Mouse (Mus musculus): ENCODE data around the gene Mipol1. TPM values are rescaled to one million over a fixed set of nuclear protein-coding genes. Genes with fewer than 3 reads are reported as not detected.
A peak's percentile ranks its signal among the peaks of the same experiment; 100 is the strongest.

Mipol1 gene
- total RNA-seq, 2 experiments from 2014 or later: 3.0 to 3.4 TPM

DNA sequence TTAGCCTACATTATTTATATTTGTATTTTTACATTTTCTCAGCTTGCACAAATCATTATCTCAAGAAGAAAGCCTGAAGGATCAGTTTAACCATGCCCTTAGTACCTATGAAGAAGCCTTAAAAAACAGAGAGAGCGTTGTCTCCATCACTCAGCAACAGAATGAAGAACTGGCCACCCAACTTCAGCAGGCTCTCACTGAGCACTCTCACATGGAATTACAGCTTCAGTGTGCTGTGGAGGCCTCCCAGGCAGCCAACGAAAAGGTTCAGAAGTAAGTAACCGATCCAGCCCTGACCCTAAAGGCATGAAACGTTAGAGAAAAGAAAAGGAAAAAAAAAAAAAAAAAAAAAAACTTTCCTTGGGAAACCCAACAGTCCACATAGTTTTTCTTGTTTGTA is 226.7 kb downstream of the Mipol1 start:
- DNase-seq: no peak

DNA sequence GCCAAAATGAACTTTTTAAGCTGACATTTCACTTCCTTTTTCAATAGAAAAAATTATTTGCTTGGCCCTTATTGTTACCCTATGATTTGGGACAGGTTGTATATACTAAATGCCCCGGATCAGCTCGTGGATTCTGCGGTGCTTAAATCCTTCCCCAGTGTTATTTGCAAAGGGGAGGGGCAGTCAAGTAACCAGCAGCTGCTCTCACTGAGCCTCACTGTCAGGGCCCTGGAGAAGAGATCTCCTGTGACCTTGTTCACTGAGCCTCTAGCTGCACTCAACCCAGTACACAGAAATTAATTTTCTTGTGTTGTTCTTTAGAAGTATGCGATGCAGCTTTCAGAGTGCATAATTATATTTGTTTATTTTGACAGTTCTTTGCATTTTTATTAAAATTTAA is 227.1 kb downstream of the Mipol1 start:
- no peak overlapping the region for H3K4me3 ChIP-seq
- no peak overlapping the region for H3K27ac ChIP-seq
- no peak for DNase-seq
- intact Hi-C loops (cut with DNase I): no loop called here
- no peak for TF ChIP-seq CTCF (IDR thresholded peaks at IDR 0.05)

More for the DNA sequence above, 226.7 kb downstream of the Mipol1 start:
- H3K27ac ChIP-seq: no peak overlapping the region
- no peak for TF ChIP-seq CTCF (IDR thresholded peaks at IDR 0.05)
- no peak overlapping the region for H3K4me3 ChIP-seq
- intact Hi-C loops (cut with DNase I): no loop called here

DNA sequence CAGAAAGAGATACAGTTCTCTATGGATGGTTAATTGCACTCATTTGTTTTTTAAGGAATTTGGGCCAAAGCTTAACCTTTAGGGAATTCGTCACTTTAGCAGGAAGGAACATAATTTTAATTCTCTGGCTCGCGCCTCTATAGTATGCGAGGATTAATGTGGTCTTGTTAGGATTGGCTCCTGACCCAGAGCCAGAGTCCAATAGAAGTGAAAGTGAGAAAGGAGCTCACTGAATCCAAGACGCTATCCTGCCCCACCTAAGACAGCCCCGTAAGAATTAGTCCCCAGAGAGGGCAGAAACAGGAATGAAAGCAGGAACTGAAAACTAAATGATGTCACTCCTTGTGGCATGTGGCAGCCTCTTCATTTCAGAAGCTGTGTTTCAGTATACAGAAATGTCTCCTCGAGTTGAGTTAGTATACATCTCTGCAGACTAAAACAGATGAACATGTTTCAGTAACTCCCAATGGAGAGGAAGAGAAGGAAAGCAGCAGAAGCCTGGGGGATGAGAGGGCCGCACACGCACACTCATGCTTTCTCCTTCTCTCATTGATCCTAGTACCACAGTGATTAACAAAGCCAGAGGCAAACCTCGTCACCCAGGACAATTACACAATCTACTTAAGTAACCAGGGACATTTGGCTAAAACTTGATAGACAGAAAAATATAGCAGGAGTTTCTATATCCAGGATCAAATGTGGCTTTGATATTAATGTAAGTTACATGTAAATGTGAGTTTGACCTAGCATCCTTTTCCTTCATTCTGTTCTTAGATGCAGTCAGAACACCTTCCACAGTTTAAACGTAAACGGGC is 234.5 kb downstream of the Mipol1 start:
- H3K4me3 ChIP-seq: peak overlapping the region; percentile 28
- no peak overlapping the region for H3K27ac ChIP-seq
- intact Hi-C loops (cut with DNase I): no loop called here
- no peak for TF ChIP-seq CTCF (IDR thresholded peaks at IDR 0.05)
- no peak for DNase-seq

GRCm38 (mm10) chr12:57471786-57472185 is 241.6 kb downstream of the Mipol1 start:
- H3K4me3 ChIP-seq: no peak overlapping the region
- no peak overlapping the region for H3K27ac ChIP-seq
- intact Hi-C loops (cut with DNase I): no loop called here
- DNase-seq: no peak
- TF ChIP-seq CTCF (IDR thresholded peaks at IDR 0.05): no peak

DNA sequence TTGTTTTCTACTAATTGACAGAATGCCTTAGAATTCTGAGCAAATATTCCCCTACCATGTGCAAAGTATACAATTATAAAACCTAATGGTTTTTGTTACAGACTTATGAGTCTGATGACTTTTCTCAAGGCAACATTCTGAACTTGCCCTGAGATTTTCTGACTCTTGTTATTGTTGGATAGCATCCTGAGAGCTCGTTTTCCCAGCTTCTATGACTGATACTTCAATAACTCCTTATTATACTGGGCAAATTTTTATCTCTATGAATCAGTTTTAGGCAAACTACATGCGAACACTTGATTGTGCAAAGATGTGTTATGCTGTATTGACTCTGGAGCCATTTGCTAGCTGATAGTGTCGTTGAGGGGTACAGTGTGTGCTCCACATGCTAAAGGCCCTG is 246.6 kb downstream of the Mipol1 start:
- DNase-seq: no peak
- no peak for TF ChIP-seq CTCF (IDR thresholded peaks at IDR 0.05)
- intact Hi-C loops (cut with DNase I): no loop called here
- Histone ChIP-seq H3K4me3 (no peak overlapping the region), H3K27ac (no peak overlapping the region)

DNA sequence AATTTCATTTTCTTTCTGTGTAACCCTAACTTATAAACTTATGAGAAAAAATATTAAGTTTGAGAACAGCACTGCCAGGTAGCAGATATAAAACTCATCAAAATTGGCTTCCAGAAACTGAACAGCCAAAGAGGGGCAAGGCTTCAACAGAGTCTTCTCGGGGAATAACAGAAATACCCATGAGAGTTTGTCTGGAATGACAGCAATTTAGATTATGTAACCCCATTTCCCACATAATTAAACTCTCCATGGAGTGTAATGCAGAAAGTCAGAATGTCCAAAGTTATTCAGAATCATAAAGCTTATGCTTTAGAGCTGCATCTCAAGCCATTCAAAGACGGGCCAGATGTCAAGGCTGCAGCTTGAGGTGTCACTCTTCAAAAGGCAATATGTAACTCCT is 251.6 kb downstream of the Mipol1 start:
- DNase-seq: no peak
- TF ChIP-seq CTCF (IDR thresholded peaks at IDR 0.05): no peak
- no peak overlapping the region for H3K4me3 ChIP-seq
- intact Hi-C loops (cut with DNase I): no loop called here
- no peak overlapping the region for H3K27ac ChIP-seq

DNA sequence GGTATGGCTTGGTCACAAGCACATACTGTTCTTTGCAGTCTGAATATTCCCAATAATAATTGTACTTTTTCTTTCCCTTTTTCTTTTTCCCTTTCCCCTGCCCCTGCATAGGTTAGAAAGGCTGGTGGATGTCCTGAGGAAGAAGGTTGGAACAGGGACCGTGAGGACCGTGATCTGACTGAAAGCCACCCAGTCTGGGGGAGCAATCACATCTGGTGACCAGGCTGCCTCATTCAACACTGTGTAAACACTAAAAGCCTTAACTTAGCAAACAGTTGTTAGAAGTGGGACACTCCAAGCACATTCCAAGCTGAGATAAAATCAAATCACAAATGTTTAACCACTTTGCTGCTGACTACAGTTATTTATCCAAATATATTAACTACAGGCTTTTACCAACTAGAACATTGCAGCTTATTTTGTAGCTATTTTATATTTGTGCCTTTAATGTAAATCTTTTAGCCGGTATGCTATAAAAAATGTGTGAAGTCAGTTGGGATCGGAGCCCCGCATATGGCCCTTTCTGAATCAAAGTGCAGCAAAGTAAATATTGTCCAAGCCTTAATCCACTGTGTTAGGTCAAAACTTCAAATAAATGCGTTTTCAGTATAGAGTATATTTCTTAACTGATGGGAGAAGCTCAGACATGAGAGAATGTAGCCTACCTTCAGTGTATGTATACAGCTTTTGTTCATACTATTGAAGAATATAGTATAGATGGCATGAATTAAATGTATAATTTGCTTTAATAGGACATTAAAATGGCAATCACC is 266.3 kb downstream of the Mipol1 start:
- Histone ChIP-seq H3K4me3 (no peak overlapping the region), H3K27ac (no peak overlapping the region)
- no peak for DNase-seq
- no peak for TF ChIP-seq CTCF (IDR thresholded peaks at IDR 0.05)
- intact Hi-C loops (cut with DNase I): no loop called here

DNA sequence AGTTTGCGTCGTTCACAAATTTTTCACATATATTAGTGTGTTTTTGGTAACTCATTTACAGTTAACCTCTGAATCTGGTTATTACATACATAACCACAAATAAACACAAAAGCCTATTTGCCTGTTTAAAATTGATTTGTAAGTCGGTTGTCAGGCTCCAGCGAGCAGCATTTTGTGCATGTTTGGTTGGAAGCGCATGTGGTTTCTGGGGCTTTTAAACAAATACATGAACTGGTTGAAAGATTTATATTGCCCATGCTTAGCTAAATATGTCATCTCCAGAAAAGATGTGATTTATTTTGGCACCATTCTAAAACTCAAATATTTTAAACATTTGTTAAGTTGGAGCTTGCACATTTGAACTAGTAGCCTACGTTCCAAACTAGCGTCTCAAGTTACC is 270.0 kb downstream of the Mipol1 start:
- Histone ChIP-seq H3K4me3 (no peak overlapping the region), H3K27ac (no peak overlapping the region)
- no peak for DNase-seq
- no peak for TF ChIP-seq CTCF (IDR thresholded peaks at IDR 0.05)
- intact Hi-C loops (cut with DNase I): no loop called here

DNA sequence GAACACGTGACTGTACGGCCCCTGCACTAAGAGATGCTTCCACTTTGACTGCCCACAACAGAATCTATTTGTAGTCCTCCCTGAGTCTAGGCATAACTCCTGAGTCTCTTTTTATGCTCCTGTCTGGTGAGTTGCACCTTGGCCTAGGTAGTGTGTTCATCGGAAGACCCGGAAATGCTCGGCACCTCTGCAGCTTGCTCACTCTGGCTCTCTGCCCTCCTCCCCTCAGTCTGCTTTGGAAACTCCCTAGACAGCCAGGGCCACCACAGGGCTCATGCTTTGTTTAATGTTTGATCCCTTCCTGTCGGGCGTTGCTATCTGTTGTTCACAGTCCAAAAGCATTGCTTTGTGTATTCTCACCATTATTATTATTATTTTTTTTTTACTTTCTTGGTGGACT is 275.1 kb downstream of the Mipol1 start:
- DNase-seq: no peak
- no peak overlapping the region for H3K4me3 ChIP-seq
- intact Hi-C loops (cut with DNase I): no loop called here
- TF ChIP-seq CTCF (IDR thresholded peaks at IDR 0.05): no peak
- no peak overlapping the region for H3K27ac ChIP-seq

DNA sequence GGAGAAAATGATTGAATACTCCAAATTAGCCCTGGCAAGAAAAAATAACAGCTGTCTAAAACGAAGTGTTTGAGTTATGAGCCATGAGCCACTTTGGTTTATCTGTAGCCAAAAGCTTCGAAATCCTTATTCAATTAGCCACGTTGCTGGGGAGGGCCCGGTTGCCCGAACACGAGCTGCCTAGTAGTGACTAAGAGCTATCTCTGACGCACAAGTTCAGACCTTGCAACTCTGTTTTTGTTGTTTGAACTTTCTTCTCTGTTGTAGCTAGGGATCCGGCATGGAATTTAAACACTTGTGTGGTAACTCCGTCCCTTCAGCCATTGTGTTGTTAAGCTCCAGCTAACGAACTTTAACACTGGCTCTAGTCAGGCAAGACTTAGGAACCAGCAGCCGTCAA is 278.7 kb downstream of the Mipol1 start:
- Histone ChIP-seq H3K4me3 (no peak overlapping the region), H3K27ac (no peak overlapping the region)
- DNase-seq: no peak
- no peak for TF ChIP-seq CTCF (IDR thresholded peaks at IDR 0.05)
- intact Hi-C loops (cut with DNase I): no loop called here

GRCm38 (mm10) chr12:57509726-57510125 is 279.5 kb downstream of the Mipol1 start:
- intact Hi-C loops (cut with DNase I): no loop called here
- TF ChIP-seq CTCF (IDR thresholded peaks at IDR 0.05): no peak
- DNase-seq: no peak
- Histone ChIP-seq H3K4me3 (no peak overlapping the region), H3K27ac (no peak overlapping the region)

DNA sequence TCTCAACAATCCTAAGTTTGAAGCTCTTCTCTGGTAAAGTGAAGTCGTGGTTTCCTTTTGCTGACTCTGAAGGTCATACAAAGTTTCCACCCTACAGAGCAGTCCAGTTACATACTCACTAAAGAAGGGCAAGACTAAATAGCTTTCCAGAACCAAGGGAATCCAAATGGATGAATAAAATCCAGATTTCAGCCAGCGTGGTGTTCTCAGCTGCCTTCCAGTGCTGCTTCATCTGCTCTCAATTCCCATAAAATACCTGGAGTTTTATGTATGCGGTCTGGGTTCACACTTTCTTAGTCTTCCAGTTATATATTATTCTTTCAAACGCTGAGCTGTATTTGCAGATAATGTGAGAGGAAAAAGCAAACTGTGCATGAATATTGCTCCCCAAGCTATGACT is 280.9 kb downstream of the Mipol1 start:
- Histone ChIP-seq H3K27ac (no peak overlapping the region), H3K4me3 (no peak overlapping the region)
- DNase-seq: no peak
- TF ChIP-seq CTCF (IDR thresholded peaks at IDR 0.05): no peak
- intact Hi-C loops (cut with DNase I): no loop called here

DNA sequence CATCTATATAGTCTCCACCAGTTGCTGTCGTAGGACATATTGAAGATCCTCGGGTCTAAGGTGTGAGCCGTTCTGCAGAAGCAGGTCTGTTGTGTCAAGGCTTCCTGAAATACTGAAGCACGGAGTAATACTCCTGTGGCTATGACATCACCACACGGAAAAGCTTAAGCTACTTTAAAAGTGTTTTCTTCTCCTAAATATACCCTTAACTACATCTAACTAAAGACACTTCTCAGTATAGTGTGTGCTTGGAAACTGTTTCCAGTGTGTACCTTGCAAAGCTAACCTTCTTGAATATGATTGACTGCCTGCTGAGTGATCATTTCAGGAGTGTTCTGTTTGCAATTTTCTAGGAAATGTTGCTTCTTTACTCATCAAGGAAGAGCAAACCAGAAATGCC is 281.3 kb downstream of the Mipol1 start:
- intact Hi-C loops (cut with DNase I): no loop called here
- no peak for DNase-seq
- no peak for TF ChIP-seq CTCF (IDR thresholded peaks at IDR 0.05)
- Histone ChIP-seq H3K4me3 (no peak overlapping the region), H3K27ac (no peak overlapping the region)
